Mouse (Mus musculus) cerebellum, adult 9-10 months (tissue): ENCODE measurements around the gene Cd276.

Source experiments
- DNase-seq: peaks from one replicate; pipeline ENCODE4 v3.0.0; 2022

Cd276 gene

DNA sequence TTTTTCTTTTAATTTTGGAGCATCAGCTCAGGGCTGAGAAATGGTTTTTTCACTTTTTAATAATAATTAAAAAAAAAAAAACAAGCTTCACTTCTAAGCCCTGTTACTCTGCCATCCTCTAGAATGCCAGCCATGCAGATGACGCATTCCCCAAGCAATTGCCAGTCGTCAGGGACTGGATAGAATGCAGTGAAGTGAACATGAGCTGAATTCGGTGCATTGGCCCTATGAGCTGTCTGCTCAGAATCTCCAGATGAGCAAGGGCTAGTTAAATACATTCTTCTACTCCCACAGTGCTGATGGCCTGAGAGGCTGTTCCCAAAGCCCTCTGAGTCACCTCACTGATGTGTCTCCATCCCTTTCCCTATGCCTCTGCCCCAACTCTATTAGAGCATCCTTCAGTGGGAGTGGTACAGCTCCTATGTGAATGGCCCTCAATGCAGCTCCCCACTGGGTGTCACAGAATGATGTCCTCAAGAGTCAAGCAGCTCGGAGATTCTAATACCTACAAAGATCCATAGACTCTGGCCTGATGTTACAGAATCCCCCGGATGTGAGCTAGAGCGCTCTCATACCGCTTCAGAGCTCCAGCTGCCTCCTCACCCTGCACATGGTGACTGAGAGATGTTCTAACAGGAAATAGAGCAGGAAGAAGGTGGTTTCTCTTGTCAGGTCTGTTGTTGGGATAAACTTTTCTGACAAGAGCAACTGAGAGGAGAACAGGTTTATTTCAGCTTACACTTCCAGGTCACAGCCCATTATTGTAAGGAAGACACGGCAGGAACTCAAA is 47.8 kb downstream of the Cd276 start:
- DNase-seq = no peak

DNA sequence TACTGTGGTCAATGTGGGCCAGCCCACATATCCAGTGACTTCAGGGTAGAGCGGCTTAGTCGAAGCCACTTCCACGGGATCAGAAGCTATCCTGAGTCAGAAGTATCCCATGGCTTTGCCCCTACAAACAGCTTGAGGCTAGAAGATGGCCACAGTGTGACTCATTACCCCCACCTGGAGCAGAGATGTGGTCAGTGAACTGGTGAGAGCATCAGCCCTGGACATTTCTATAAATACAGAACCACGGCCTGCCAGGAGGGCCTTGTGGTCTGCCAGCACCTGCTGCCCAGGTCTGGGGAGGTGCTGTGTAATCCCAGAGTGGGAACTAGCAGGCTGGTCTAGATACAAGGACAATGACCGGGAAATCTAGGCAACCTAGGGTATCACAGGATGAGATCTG is 54.3 kb downstream of the Cd276 start:
- DNase-seq = peak; percentile 68

DNA sequence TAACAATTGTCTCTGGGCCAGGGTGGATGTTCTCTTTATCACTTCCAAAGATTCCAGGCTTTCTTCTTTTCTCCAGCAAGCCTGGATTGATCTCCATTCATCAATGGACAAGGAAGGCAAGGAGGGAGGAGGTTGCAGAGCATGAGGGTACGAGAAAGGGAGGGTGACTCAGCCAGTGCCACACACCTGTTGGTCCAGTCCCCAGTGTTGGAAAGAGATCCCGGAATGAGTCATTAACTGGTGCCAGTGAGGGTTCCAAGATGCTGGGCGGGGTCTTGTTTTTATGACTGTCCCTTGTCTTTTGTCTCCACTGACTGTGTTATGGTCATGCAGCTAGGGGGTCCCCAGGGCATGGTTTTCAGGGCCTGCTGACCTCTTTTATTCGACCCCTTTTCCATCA is 57.3 kb downstream of the Cd276 start:
- peak; percentile 53 for DNase-seq

DNA sequence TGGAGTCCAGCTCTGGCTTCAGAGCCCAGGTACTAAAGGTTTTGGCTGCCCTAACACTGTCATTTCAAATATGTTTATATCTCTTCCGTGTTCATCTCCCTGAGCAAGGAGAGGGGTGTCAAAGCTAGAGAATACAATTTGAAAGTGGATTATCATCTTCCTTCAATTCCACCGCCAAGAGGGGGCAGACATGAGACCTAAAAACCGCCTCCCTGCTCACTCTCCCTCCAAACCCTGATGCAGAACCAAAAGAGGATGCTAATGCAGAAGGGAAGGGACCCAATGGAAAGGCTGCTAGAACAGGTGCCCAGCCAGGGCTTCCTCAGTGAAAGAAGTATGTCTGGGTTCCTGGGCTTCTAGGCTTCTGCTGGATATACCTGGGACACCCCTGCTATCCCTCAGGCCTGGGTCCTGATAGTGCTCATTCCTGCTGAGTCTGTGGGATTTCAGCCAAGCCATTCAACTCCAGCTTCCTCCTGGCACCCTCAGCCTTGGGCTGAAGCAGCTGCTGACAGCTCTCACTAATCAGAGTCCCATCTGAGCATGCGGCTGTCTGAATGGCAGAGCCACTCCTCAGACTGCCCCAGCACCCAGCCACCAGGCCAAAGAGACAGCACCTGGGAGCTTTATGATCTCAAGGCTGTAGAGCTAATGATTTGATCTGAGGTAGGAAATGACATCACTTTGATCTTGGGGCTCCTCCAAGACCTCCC is 58.6 kb downstream of the Cd276 start:
- peak; percentile 65 for DNase-seq

DNA sequence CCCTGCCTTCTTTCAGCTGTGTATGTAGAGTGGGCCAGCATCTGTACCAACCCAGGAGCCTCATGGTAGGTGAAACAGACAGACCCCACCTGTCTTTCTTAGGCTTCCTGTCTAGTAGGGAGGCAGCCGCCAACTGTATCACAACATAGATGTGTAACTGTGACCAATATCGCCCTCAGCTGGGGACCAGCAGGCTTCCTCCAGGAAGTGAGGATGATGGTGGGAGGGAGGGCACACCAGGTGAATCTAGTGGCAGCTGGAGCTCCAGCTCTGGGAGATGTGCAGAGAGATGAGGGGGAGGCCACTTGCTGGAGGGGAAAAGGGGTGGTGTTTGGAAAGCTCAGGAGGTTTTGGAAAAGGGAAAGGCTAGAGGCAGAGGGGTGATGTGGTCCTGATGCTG is 60.2 kb downstream of the Cd276 start:
- no peak for DNase-seq

DNA sequence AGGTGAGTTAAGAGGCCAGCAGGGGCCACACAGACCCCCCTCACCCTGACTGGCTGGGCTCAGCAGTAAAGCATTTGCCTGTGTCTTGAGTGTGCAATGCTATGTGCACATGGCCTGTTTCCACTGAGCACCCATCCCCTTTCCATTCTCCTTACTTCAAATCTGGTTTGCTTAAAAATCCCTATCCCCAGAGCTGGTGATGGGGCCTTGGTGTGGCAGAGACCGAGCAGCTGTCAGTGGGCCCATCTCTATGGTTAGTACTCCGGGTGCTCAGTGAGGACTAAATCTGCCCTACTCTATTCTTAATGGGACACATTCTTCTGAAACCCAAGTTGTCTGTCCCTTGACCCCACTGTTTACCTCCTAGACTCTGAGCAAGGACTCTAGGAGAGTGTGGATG is 64.8 kb downstream of the Cd276 start:
- peak; percentile 22 for DNase-seq

DNA sequence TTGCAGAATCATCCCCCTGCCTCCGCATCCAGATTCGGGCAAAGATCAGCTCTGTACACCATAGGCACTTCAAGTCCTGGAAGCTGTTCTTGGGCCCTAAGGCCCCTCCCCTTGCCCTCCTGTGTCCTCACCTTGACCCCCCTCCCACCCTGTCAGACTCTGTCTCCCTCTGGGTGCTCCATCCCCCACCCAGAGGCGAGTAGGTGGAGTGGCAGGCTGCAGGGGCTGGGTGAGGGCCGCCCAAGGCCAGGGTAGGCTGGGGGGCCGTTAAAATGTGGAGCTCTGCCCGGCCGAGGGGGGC is 65.4 kb downstream of the Cd276 start:
- peak; percentile 41 for DNase-seq

DNA sequence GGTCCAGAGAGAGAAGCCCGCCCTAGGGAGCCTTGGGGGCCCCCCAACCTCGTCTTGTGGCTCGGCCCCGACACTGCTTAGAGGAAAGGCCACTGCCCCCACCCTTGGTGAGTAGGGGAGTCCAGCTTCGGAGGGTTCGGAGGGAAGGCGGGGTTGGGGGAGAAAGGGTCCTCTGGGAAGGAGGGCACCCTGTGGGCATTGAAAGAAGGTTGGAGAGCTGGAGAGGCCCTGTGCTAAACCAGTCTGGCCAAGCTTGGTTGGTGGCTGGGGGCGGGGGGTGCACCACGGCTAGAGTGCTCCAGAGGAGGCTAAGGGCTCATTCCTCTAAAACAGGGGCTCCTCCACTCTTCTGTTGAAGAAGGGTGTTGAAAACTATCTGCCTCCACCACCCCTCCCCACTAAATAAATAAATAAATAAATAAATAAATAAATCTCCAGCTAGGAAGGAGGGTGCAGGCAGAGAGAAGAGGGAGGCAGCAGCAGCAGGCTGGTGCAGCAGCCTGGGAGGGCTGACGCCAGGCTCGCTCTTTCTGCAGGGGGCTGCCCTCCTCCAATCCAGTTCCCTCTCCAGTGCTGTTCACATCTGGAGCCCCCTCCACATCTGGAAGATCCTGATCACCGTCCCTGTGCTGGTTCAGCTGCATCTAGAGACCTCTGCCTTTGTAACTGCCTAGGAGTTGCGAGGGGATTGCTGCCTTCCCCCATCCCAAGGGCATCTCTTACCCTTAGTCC is 65.9 kb downstream of the Cd276 start:
- DNase-seq = peak; percentile 55

DNA sequence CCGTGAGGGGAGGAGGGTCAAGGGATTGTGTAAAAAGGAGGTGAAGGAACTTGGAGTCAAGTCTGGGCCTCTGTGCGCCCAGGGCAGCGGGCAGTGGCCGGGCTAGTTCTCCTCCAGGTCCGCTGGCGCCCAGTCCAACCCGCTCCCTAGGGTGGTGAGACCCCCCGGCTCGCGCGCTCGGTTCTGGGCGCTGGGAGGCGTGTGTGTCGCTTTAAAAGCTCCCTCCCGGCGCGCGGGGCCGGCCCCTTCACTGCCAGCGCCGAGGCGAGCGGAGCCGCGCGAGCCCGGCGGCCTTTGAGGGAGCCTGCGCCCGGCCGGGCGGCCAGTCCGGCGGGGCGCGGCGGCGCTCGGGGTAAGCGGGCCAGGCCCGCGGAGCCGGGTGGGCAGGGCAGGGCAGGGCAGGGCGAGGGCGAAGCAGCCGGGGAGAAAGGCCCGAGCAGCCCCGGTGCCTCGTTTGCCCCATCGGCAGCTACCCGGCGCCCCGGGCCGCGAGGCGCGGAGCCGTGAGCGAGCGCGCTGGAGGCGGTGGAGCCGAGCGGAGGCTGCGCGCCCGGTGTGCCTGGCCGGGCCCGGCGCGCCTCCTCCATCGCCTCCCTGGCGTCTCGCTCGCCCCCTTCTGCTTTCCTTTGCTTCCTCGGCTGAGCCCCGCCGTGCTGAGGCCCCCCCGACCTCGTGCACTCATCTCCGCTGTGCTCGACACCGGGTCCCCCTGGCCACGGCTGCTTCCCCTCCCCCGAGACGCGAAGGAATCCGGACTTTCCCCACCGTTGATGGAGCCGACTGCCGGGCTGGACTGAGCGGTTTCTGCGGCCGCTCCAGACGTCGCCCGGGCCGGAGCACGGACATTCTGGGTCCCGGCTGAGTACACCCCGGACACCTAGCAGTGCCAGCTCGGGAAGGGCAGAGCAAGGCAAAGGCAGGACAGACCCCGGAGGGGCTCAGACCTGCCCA is 67.1 kb downstream of the Cd276 start, which contains the start of gene Insyn1:
Insyn1 (plus strand) TSS at position 753 of the 951 bp plus-strand sequence.
- DNase-seq = peak; percentile 61

DNA sequence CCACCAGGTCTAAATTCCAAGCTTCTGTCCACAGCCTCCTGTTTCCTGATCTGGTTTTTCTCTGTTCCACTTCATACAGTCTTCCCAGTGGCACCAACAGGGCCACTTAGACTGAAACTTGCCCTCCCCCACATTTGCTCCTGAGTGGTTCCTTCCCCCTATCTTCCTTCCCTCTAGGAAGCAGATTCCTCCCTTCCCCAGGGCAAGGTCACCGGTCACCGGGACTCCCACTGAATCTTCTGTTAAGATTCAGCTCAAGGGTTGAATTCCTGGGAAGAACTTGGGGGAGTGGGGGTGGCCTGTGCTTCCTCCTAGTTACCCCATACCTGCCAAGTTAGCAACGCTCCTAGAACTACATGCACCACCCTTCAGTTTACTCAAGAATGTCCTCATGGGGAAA is 68.2 kb downstream of the Cd276 start:
- peak; percentile 16 for DNase-seq
